ENCODE assay signal across 16 mouse cellular contexts in the genomic region with DNA sequence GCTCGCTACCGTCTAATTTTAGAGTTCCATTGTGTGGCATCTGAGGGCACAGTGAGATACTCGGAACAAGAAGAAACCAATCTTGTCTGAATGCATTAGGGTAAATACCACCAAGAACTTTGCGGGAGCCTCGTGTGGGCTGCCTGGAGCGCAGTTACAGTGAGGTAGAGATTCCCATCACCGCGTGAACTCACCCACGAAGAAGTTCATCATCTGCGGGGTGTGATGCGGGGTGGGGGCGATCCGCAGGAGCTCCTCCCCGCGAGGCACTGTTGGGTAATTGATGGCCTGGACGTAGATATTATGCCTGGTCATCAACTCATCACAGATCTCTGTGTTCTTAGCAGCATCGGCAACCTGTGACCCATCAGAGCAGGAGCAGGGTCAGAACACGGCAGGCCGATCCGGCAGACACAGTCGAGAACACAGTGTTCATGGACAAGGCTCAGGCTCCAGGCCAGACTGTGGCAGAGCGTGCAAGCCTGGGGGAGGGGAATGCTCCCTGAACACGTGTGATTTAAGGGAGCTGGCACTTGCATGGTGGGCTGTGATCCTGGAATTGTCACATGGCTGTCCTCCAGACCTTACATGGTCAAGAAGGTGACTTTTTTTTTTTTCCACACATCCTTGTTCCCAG. TPM values are rescaled to one million over a fixed set of nuclear protein-coding genes. Genes with fewer than 3 reads are reported as not detected.
A peak's percentile ranks its signal among the peaks of the same experiment; 100 is the strongest.
DNase-seq lines count a peak whose midpoint lies in the region; ATAC-seq lines count a peak whose summit lies in the region.
"Had no signal": no experiment of that assay in that cellular context is flagged by ENCODE, and none has a peak within 500 bp of the region (broad histone marks: within the 10 kb centered on the region; RNA-seq: fewer than 3 reads in every experiment).

No protein-coding gene starts in this region.

- H3K4me1 ChIP-seq in kidney, embryonic 15.5 days = peaks cover 12% of the 10 kb centered on the region
- peaks cover 9% of the 10 kb centered on the region; the same call in 1 of the 2 replicates for H3K4me1 ChIP-seq in brown adipose tissue, adult 24 weeks (ENCODE audit: control insufficient read depth, insufficient read depth, insufficient read length, low read length)
- H3K4me1 ChIP-seq in kidney, embryonic 16.5 days (ENCODE audit: insufficient read depth, low read length) = 0 out of 2 replicates have a peak, but pooled peaks cover 7% of the 10 kb centered on the region
- H3K4me1 ChIP-seq: forebrain, embryonic 15.5 days; limb, embryonic 12.5 days; neural tube, embryonic 13.5 days had no signal

- H3K27ac ChIP-seq in kidney, embryonic 15.5 days = no peak overlapping the region
- peak overlapping the region; percentile 35; the same call in 1 of the 2 replicates for H3K27ac ChIP-seq in brown adipose tissue, adult 24 weeks (replicated peaks; ENCODE audit: low read depth, low read length)
- no peak overlapping the region for H3K27ac ChIP-seq in kidney, embryonic 16.5 days (ENCODE audit: low read length)
- H3K27ac ChIP-seq: forebrain, embryonic 15.5 days; limb, embryonic 12.5 days; neural tube, embryonic 13.5 days had no signal

- peaks cover 84% of the 10 kb centered on the region for H3K36me3 ChIP-seq in kidney, embryonic 15.5 days
- peaks cover 60% of the 10 kb centered on the region for H3K36me3 ChIP-seq in kidney, embryonic 16.5 days (ENCODE audit: insufficient read depth, low read length)

- 66% methylated on average over 23 of the region's 23 CpGs for WGBS in kidney, embryonic 15.5 days
- 64% methylated on average over 23 of the region's 23 CpGs for WGBS in kidney, embryonic 16.5 days

- H3K9ac ChIP-seq in kidney, embryonic 15.5 days = no peak overlapping the region
- 0 out of 2 replicates have a peak overlapping the region, but pooled peaks have one; percentile 11 for H3K9ac ChIP-seq in kidney, embryonic 16.5 days (replicated peaks; ENCODE audit: low read length)
- H3K9ac ChIP-seq: forebrain, embryonic 15.5 days; heart, embryonic 13.5 days; limb, embryonic 12.5 days; neural tube, embryonic 13.5 days had no signal

- H3K9me3 ChIP-seq in kidney, embryonic 15.5 days (replicated peaks) = no peaks in the 10 kb centered on the region
- no peaks in the 10 kb centered on the region for H3K9me3 ChIP-seq in kidney, embryonic 16.5 days (ENCODE audit: low read length)
- H3K9me3 ChIP-seq: forebrain, embryonic 15.5 days; heart, embryonic 13.5 days; limb, embryonic 12.5 days; neural tube, embryonic 13.5 days had no signal

- H3K4me2 ChIP-seq in kidney, embryonic 15.5 days = no peak overlapping the region
- H3K4me2 ChIP-seq in kidney, embryonic 16.5 days (replicated peaks; ENCODE audit: low read depth, low read length) = no peak overlapping the region
- H3K4me2 ChIP-seq: forebrain, embryonic 15.5 days; heart, embryonic 13.5 days; limb, embryonic 12.5 days; neural tube, embryonic 13.5 days had no signal

- no peaks in the 10 kb centered on the region for H3K27me3 ChIP-seq in kidney, embryonic 15.5 days
- no peaks in the 10 kb centered on the region for H3K27me3 ChIP-seq in kidney, embryonic 16.5 days (ENCODE audit: insufficient read depth, low read length)
- H3K27me3 ChIP-seq: forebrain, embryonic 15.5 days; heart, embryonic 13.5 days; limb, embryonic 12.5 days; neural tube, embryonic 13.5 days had no signal

- no peak overlapping the region for H3K4me3 ChIP-seq in kidney, embryonic 15.5 days (replicated peaks)
- H3K4me3 ChIP-seq in brown adipose tissue, adult 24 weeks (ENCODE audit: insufficient read depth, low read depth, low read length) = no peak overlapping the region
- no peak overlapping the region for H3K4me3 ChIP-seq in kidney, embryonic 16.5 days (ENCODE audit: low read length)
- H3K4me3 ChIP-seq: forebrain, embryonic 15.5 days; heart, embryonic 13.5 days; limb, embryonic 12.5 days; neural tube, embryonic 13.5 days had no signal

- no peak for ATAC-seq in kidney, embryonic 15.5 days (replicated peaks; ENCODE audit: low FRiP score)
- no peak for ATAC-seq in kidney, embryonic 16.5 days (ENCODE audit: low FRiP score, low TSS enrichment)
- ATAC-seq: forebrain, embryonic 15.5 days had no signal

- DNase-seq in kidney, adult 18-20 months = peak; percentile 76
- peak; percentile 70 for DNase-seq in brain, adult 2 months (ENCODE audit: low read depth, low spot score)
- no peak for DNase-seq in B cell, adult 2 months
- DNase-seq in spleen, adult 18-20 months = no peak
- DNase-seq: cerebellum, postnatal 36 days; layer of hippocampus, adult 9-11 months; midbrain, embryonic 14.5 days; right cerebral cortex, postnatal 14 days had no signal

RNA-seq across cellular contexts. Expression of a gene that starts 12.9 kb away (rescaled TPM):
- 0.09 TPM in 1 of 2 replicates, not detected in the other for polyA plus RNA-seq in kidney, embryonic 15.5 days (2015; fragmentation: Nextera tagmentation; extraction: Ambion mirVana)
- polyA plus RNA-seq in brown adipose tissue, adult 24 weeks (2012; ENCODE audit: insufficient read depth, insufficient read length, missing spikeins) = 0.48 and 0.88 TPM in 2 replicates
- 0.07 TPM in 1 of 2 replicates, not detected in the other for polyA plus RNA-seq in kidney, embryonic 16.5 days (2015; fragmentation: Nextera tagmentation; extraction: Ambion mirVana)
- polyA plus RNA-seq: forebrain, embryonic 15.5 days; heart, embryonic 13.5 days; limb, embryonic 12.5 days; lung, embryonic 16.5 days; neural tube, embryonic 13.5 days had no signal

RNA-seq across cellular contexts. Expression of a gene that starts 13.1 kb away (rescaled TPM):
- polyA plus RNA-seq in kidney, embryonic 15.5 days (2015; fragmentation: Nextera tagmentation; extraction: Ambion mirVana) = 104 and 121 TPM in 2 replicates
- 452 and 504 TPM in 2 replicates for polyA plus RNA-seq in brown adipose tissue, adult 24 weeks (2012; ENCODE audit: insufficient read depth, insufficient read length, missing spikeins)
- 122 and 128 TPM in 2 replicates for polyA plus RNA-seq in kidney, embryonic 16.5 days (2015; fragmentation: Nextera tagmentation; extraction: Ambion mirVana)

RNA-seq across cellular contexts. Expression of a gene that starts 32.4 kb away (rescaled TPM):
- polyA plus RNA-seq in kidney, embryonic 15.5 days (2015; fragmentation: Nextera tagmentation; extraction: Ambion mirVana) = 67.0 and 73.4 TPM in 2 replicates
- polyA plus RNA-seq in brown adipose tissue, adult 24 weeks (2012; ENCODE audit: insufficient read depth, insufficient read length, missing spikeins) = 13.6 and 19.5 TPM in 2 replicates
- 72.7 and 75.5 TPM in 2 replicates for polyA plus RNA-seq in kidney, embryonic 16.5 days (2015; fragmentation: Nextera tagmentation; extraction: Ambion mirVana)

RNA-seq across cellular contexts. Expression of a gene that starts 35.8 kb away (rescaled TPM):
- 49.0 and 55.1 TPM in 2 replicates for polyA plus RNA-seq in kidney, embryonic 15.5 days (2015; fragmentation: Nextera tagmentation; extraction: Ambion mirVana)
- polyA plus RNA-seq in brown adipose tissue, adult 24 weeks (2012; ENCODE audit: insufficient read depth, insufficient read length, missing spikeins) = 104 and 137 TPM in 2 replicates
- 56.8 and 58.8 TPM in 2 replicates for polyA plus RNA-seq in kidney, embryonic 16.5 days (2015; fragmentation: Nextera tagmentation; extraction: Ambion mirVana)

RNA-seq across cellular contexts. Expression of a gene that starts 45.5 kb away (rescaled TPM):
- polyA plus RNA-seq in kidney, embryonic 15.5 days (2015; fragmentation: Nextera tagmentation; extraction: Ambion mirVana) = 24.5 and 28.0 TPM in 2 replicates
- 9.4 and 12.7 TPM in 2 replicates for polyA plus RNA-seq in brown adipose tissue, adult 24 weeks (2012; ENCODE audit: insufficient read depth, insufficient read length, missing spikeins)
- polyA plus RNA-seq in kidney, embryonic 16.5 days (2015; fragmentation: Nextera tagmentation; extraction: Ambion mirVana) = 28.4 and 29.2 TPM in 2 replicates

Comparison
In these comparisons a context has a peak if more than half of its experiments do, and no peak if none do; other contexts are left out.
1. DNase-seq: peak in kidney, adult 18-20 months (single experiment) and brain, adult 2 months (single experiment); none in B cell, adult 2 months (0 of 2) and spleen, adult 18-20 months (0 of 2).